ENCODE assay signal across 9 mouse cellular contexts in genomic region chr4:133707464-133707863, GRCm38 (mm10). TPM values are rescaled to one million over a fixed set of nuclear protein-coding genes. Genes with fewer than 3 reads are reported as not detected.
DNase-seq lines count a peak whose midpoint lies in the region; ATAC-seq lines count a peak whose summit lies in the region.
"Had no signal": no experiment of that assay in that cellular context is flagged by ENCODE, and none has a peak within 500 bp of the region (broad histone marks: within the 10 kb centered on the region; RNA-seq: fewer than 3 reads in every experiment).

No protein-coding gene starts in this region.

- H3K4me2 ChIP-seq in heart, embryonic 11.5 days: peak overlapping the region; percentile 41; the same call in 1 of the 2 replicates
- peak overlapping the region; percentile 28 for H3K4me2 ChIP-seq in lung, embryonic 15.5 days
- H3K4me2 ChIP-seq in embryonic facial prominence, embryonic 13.5 days: no peak overlapping the region

- no peak overlapping the region for H3K4me3 ChIP-seq in heart, embryonic 11.5 days (ENCODE audit: low read depth, low read length)
- no peak overlapping the region for H3K4me3 ChIP-seq in lung, embryonic 15.5 days
- H3K4me3 ChIP-seq in embryonic facial prominence, embryonic 13.5 days: no peak overlapping the region

- no peak for DNase-seq in heart, postnatal 14 days
- no peak for DNase-seq in lung, postnatal 36 days
- DNase-seq in naive thymus-derived CD4-positive, alpha-beta T cell, adult 2 months (ENCODE audit: low read depth): peak; percentile 47
- no peak for DNase-seq in MN1 (ENCODE audit: low spot score)
- no peak for DNase-seq in cerebellum, postnatal 14 days
- DNase-seq: left cerebral cortex, postnatal 4 days had no signal

- H3K9me3 ChIP-seq in heart, embryonic 11.5 days (replicated peaks; ENCODE audit: control insufficient read depth, low read length): no peaks in the 10 kb centered on the region
- H3K9me3 ChIP-seq in lung, embryonic 15.5 days: no peaks in the 10 kb centered on the region
- H3K9me3 ChIP-seq in embryonic facial prominence, embryonic 13.5 days: no peaks in the 10 kb centered on the region

- H3K9ac ChIP-seq in heart, embryonic 11.5 days (ENCODE audit: low read depth, low read length): no peak overlapping the region
- H3K9ac ChIP-seq in lung, embryonic 15.5 days: no peak overlapping the region
- H3K9ac ChIP-seq in embryonic facial prominence, embryonic 13.5 days: no peak overlapping the region

- H3K4me1 ChIP-seq in heart, embryonic 11.5 days (ENCODE audit: control insufficient read depth, insufficient read depth, low read length): peaks cover 69% of the 10 kb centered on the region
- peaks cover 39% of the 10 kb centered on the region for H3K4me1 ChIP-seq in lung, embryonic 15.5 days
- H3K4me1 ChIP-seq in embryonic facial prominence, embryonic 13.5 days: peaks cover 38% of the 10 kb centered on the region

- 63% methylated on average over 1 of the region's 1 CpGs for WGBS in heart, embryonic 11.5 days (ENCODE audit: insufficient replicate concordance)
- 46% methylated on average over 1 of the region's 1 CpGs for WGBS in lung, embryonic 15.5 days
- WGBS in embryonic facial prominence, embryonic 13.5 days: 54% methylated on average over 1 of the region's 1 CpGs

- no peaks in the 10 kb centered on the region for H3K27me3 ChIP-seq in heart, embryonic 11.5 days (ENCODE audit: control insufficient read depth, insufficient read depth, low read length)
- H3K27me3 ChIP-seq in lung, embryonic 15.5 days: no peaks in the 10 kb centered on the region
- H3K27me3 ChIP-seq in embryonic facial prominence, embryonic 13.5 days: no peaks in the 10 kb centered on the region

- H3K36me3 ChIP-seq in heart, embryonic 11.5 days (ENCODE audit: control insufficient read depth, insufficient read depth, low read length): peaks cover 13% of the 10 kb centered on the region
- peaks cover 49% of the 10 kb centered on the region for H3K36me3 ChIP-seq in lung, embryonic 15.5 days
- peaks cover 49% of the 10 kb centered on the region for H3K36me3 ChIP-seq in embryonic facial prominence, embryonic 13.5 days

- intact Hi-C loops in heart, postnatal 14 days (cut with DNase I): no loop called here

- H3K27ac ChIP-seq in heart, embryonic 11.5 days (ENCODE audit: low read depth, low read length): peak overlapping the region; percentile 87
- H3K27ac ChIP-seq in lung, embryonic 15.5 days: peak overlapping the region; percentile 86
- H3K27ac ChIP-seq in embryonic facial prominence, embryonic 13.5 days: peak overlapping the region; percentile 57

- no peak for ATAC-seq in heart, embryonic 11.5 days (replicated peaks; ENCODE audit: insufficient number of reproducible peaks, low FRiP score, low TSS enrichment)
- no peak for ATAC-seq in lung, embryonic 15.5 days (ENCODE audit: borderline replicate concordance, extremely low read depth, low FRiP score, low TSS enrichment)
- no peak for ATAC-seq in embryonic facial prominence, embryonic 13.5 days (ENCODE audit: insufficient number of reproducible peaks, insufficient read depth, low FRiP score, low TSS enrichment, low read depth)

RNA-seq across cellular contexts. Expression of gene Pigv, which starts 35.0 kb away (rescaled TPM):
- 11.4 and 13.9 TPM in 2 replicates for polyA plus RNA-seq in heart, embryonic 11.5 days (2014; fragmentation: Nextera tagmentation; extraction: Ambion mirVana)
- total RNA-seq in heart, postnatal 14 days (2021): 10 to 100 TPM; 10.4 to 10.7 TPM
- polyA plus RNA-seq in lung, embryonic 15.5 days (2015; fragmentation: Nextera tagmentation; extraction: Ambion mirVana): 18.4 and 20.2 TPM in 2 replicates
- polyA plus RNA-seq in embryonic facial prominence, embryonic 13.5 days (2015; fragmentation: Nextera tagmentation; extraction: Ambion mirVana): 17.1 and 17.4 TPM in 2 replicates

RNA-seq across cellular contexts. Expression of gene Arid1a, which starts 49.1 kb away (rescaled TPM):
- 26.7 and 34.2 TPM in 2 replicates for polyA plus RNA-seq in heart, embryonic 11.5 days (2014; fragmentation: Nextera tagmentation; extraction: Ambion mirVana)
- total RNA-seq in heart, postnatal 14 days (2021): 10 to 100 TPM; 45.2 to 48.8 TPM
- 26.9 and 29.4 TPM in 2 replicates for polyA plus RNA-seq in lung, embryonic 15.5 days (2015; fragmentation: Nextera tagmentation; extraction: Ambion mirVana)
- 36.0 and 36.4 TPM in 2 replicates for polyA plus RNA-seq in embryonic facial prominence, embryonic 13.5 days (2015; fragmentation: Nextera tagmentation; extraction: Ambion mirVana)

RNA-seq across cellular contexts. Expression of gene Zdhhc18, which starts 57.5 kb away (rescaled TPM):
- 1.5 and 2.5 TPM in 2 replicates for polyA plus RNA-seq in heart, embryonic 11.5 days (2014; fragmentation: Nextera tagmentation; extraction: Ambion mirVana)
- total RNA-seq in heart, postnatal 14 days (2021): 10 to 100 TPM; 17.6 to 21.6 TPM
- 6.2 and 7.7 TPM in 2 replicates for polyA plus RNA-seq in lung, embryonic 15.5 days (2015; fragmentation: Nextera tagmentation; extraction: Ambion mirVana)
- polyA plus RNA-seq in embryonic facial prominence, embryonic 13.5 days (2015; fragmentation: Nextera tagmentation; extraction: Ambion mirVana): 3.9 and 4.2 TPM in 2 replicates
